Mouse (Mus musculus) forebrain, embryonic 14.5 days (tissue): ENCODE measurements around the gene Slc22a16. TPM values are rescaled to one million over a fixed set of nuclear protein-coding genes. Genes with fewer than 3 reads are reported as not detected.
A peak's percentile ranks its signal among the peaks of the same experiment; 100 is the strongest.

Source experiments
- ATAC-seq: fragments of 200-750 bp; cut with Nextera tagmentation; 2 replicates; pipeline ENCODE4 v1.8.0; 2017; ENCODE audit warnings: mild to moderate bottlenecking, moderate library complexity
- DNase-seq: peaks from one replicate; pipeline ENCODE4 v3.0.0-alpha.2; 2015; ENCODE audit warnings: low spot score
- H3K27ac ChIP-seq: fragments of 300-500 bp; sonication (generic); 2 replicates; pipeline ENCODE4 v1.5.1; 2014; ENCODE audit warnings: low read depth, mild to moderate bottlenecking, control low read depth, low read length, moderate library complexity
- H3K27me3 ChIP-seq: fragments of 300-500 bp; sonication (generic); replicated peaks from 2 replicates; pipeline ENCODE4 v1.6.1; 2014; ENCODE audit warnings: low read length, control low read depth, mixed read lengths; ENCODE audit not compliant: control insufficient read depth, insufficient read depth
- H3K36me3 ChIP-seq: fragments of 300-500 bp; sonication (generic); 2 replicates; pipeline ENCODE4 v1.6.1; 2014; ENCODE audit warnings: low read length, control low read depth; ENCODE audit not compliant: control insufficient read depth, insufficient read depth
- H3K4me1 ChIP-seq: fragments of 300-500 bp; sonication (generic); 2 replicates; pipeline ENCODE4 v1.6.1; 2014; ENCODE audit warnings: antibody characterized with exemption, low read length, control low read depth; ENCODE audit not compliant: control insufficient read depth, insufficient read depth
- H3K4me2 ChIP-seq: fragments of 300-500 bp; sonication (generic); 2 replicates; pipeline ENCODE4 v1.6.1; 2014; ENCODE audit warnings: mild to moderate bottlenecking, control low read depth, low read length
- H3K4me3 ChIP-seq: fragments of 300-500 bp; sonication (generic); 2 replicates; pipeline ENCODE4 v1.5.1; 2014; ENCODE audit warnings: low read depth, low read length, control low read depth
- H3K9ac ChIP-seq: fragments of 300-500 bp; sonication (generic); 2 replicates; pipeline ENCODE4 v1.6.1; 2014; ENCODE audit warnings: mild to moderate bottlenecking, low read length, control low read depth, moderate library complexity
- H3K9me3 ChIP-seq: fragments of 300-500 bp; sonication (generic); replicated peaks from 2 replicates; pipeline ENCODE4 v1.6.1; 2016; ENCODE audit warnings: low read length, control low read depth, mixed read lengths; ENCODE audit not compliant: control insufficient read depth
- WGBS: fragments of 180-500 bp; shearing (Covaris S2); extraction: QIAGEN DNeasy Blood & Tissue Kit; methylation state at CpG from one replicate; pipeline ENCODE4 v1.1.7; 2014; 5-methylcytosine and 5-hydroxymethylcytosine counted together
- polyA plus RNA-seq: library from polyadenylated mRNA; unstranded; fragments of >200 nt; fragmentation: Nextera tagmentation; extraction: Ambion mirVana; gene quantifications from 2 replicates; pipeline ENCODE4 v1.2.1, GENCODE M21; 2014

Slc22a16 gene
- polyA plus RNA-seq, 1 experiment from 2014 or later, result not detected

GRCm38 (mm10) chr10:40629656-40630311 lies 59.6 kb downstream of the Slc22a16 start, which contains the start of gene Ddo:
Gene Ddo (plus strand): TSS chr10:40630011.
- ATAC-seq (no peak), DNase-seq (no peak)
- WGBS, result 78% methylated on average over 8 of the region's 8 CpGs
- H3K4me1 ChIP-seq, result no peaks in the 10 kb centered on the region
- H3K27me3 ChIP-seq, result no peaks in the 10 kb centered on the region
- no peak within 1 kb of the TSS for H3K4me3 ChIP-seq
- no peak within 1 kb of the TSS for H3K9ac ChIP-seq
- no peaks in the 10 kb centered on the region for H3K9me3 ChIP-seq
- H3K4me2 ChIP-seq, result no peak within 1 kb of the TSS
- no peak within 1 kb of the TSS for H3K27ac ChIP-seq
- H3K36me3 ChIP-seq, result no peaks in the 10 kb centered on the region

DNA sequence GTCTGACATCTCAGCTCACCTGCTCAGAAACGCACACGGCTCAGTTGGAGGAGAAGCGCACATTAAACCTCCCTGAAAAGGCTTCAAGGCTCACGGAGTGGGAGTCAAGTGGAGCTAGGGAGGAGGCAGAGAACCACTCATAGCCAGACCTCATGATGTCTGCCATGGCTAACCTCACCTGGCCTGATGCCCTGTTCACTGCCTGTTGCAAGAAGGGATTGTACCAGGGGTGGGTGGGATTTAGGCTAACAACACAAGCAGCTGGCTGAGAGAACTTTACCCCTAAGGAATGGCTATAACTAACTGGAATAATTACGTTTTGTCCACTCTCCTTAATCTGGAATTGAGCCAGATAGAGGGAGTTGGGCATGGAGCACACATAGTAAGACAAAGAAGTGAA lies 60.3 kb downstream of the Slc22a16 start:
- Histone ChIP-seq H3K27me3 (no peaks in the 10 kb centered on the region), H3K9me3 (no peaks in the 10 kb centered on the region), H3K27ac (no peak overlapping the region), H3K9ac (no peak overlapping the region), H3K4me3 (no peak overlapping the region), H3K36me3 (no peaks in the 10 kb centered on the region), H3K4me2 (no peak overlapping the region), H3K4me1 (no peaks in the 10 kb centered on the region)
- DNase-seq (no peak), ATAC-seq (no peak)
- WGBS, result 75% methylated on average over 5 of the region's 5 CpGs

GRCm38 (mm10) chr10:40630961-40631360 lies 60.8 kb downstream of the Slc22a16 start:
- Histone ChIP-seq H3K9me3 (no peaks in the 10 kb centered on the region), H3K4me1 (no peaks in the 10 kb centered on the region), H3K9ac (no peak overlapping the region), H3K27me3 (no peaks in the 10 kb centered on the region), H3K27ac (no peak overlapping the region), H3K36me3 (no peaks in the 10 kb centered on the region), H3K4me2 (no peak overlapping the region), H3K4me3 (no peak overlapping the region)
- ATAC-seq (no peak), DNase-seq (no peak)
- 90% methylated on average over 9 of the region's 9 CpGs for WGBS

DNA sequence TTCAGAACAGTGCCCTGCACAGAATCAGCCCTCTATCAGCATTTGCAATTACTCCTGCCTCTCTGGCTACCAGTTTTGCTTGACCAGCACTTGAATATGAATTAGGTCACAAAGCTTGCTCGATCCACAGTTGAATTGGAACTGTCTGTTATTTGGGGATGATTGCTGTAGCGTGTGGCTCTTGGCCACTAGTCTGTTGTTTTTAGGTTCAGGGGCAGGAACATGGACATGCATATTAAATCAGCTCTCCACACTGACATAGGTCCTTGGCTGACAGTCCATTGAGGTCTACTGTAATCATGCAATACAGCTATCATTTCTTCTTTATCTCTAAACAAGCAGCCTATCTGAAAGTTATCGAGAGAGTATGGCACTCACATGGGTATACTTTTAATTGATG lies 62.0 kb downstream of the Slc22a16 start:
- ATAC-seq (peak; percentile 57; the same call in 1 of the 2 replicates), DNase-seq (no peak)
- WGBS, result 53% methylated on average over 3 of the region's 3 CpGs
- Histone ChIP-seq H3K27ac (no peak overlapping the region), H3K4me1 (no peaks in the 10 kb centered on the region), H3K9ac (no peak overlapping the region), H3K4me3 (no peak overlapping the region), H3K4me2 (no peak overlapping the region), H3K36me3 (no peaks in the 10 kb centered on the region), H3K9me3 (no peaks in the 10 kb centered on the region), H3K27me3 (no peaks in the 10 kb centered on the region)

DNA sequence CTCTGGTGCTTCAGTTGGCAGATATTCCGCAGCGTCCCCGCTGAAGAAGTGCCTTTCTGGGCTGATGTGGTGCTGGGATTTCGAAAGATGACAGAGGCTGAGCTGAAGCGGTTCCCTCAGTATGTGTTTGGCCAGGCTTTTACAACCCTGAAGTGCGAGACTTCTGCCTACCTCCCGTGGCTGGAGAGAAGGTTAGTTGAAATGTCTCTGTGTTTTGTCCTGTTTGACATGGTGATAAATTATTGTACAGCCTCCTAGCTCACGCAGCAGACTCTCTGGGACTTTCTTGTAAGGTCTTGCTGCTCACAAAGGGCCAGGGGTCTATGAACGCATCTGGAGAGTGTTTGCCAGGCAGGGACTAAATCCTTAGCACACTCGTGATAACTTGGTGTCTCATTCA lies 67.2 kb downstream of the Slc22a16 start:
- no peak for DNase-seq
- Histone ChIP-seq H3K4me3 (no peak overlapping the region), H3K27me3 (no peaks in the 10 kb centered on the region), H3K9me3 (no peaks in the 10 kb centered on the region), H3K4me1 (peaks cover 7% of the 10 kb centered on the region), H3K4me2 (no peak overlapping the region), H3K9ac (no peak overlapping the region), H3K27ac (no peak overlapping the region), H3K36me3 (no peaks in the 10 kb centered on the region)
- no peak for ATAC-seq
- 68% methylated on average over 10 of the region's 10 CpGs for WGBS

DNA sequence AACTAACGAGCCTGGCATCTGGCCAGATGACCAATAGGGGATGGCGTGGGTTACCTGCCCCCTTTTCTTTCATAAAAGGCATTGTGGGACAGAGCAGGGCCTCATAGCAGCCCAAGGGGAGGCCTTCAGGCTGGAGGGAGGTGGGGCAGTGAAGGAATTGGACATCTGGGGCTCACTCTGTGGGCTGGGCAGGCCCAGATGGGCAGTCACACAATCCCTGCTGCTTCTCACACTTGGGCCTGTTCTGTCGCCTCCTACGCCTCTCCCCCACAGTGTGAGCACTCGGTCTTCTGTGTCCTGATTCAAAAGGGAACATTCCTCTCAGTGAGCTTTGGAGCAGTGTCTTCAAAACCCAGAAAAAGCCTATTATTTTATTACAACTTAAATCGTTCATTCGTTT lies 68.1 kb downstream of the Slc22a16 start:
- Histone ChIP-seq H3K27ac (no peak overlapping the region; the same call in 1 of the 2 replicates), H3K9me3 (no peaks in the 10 kb centered on the region), H3K4me2 (no peak overlapping the region), H3K4me3 (no peak overlapping the region), H3K27me3 (no peaks in the 10 kb centered on the region), H3K4me1 (peaks cover 7% of the 10 kb centered on the region), H3K9ac (0 out of 2 replicates have a peak overlapping the region, but pooled peaks have one; percentile 3), H3K36me3 (no peaks in the 10 kb centered on the region)
- DNase-seq (no peak), ATAC-seq (peak; percentile 54; the same call in 1 of the 2 replicates)
- 36% methylated on average over 7 of the region's 7 CpGs for WGBS

DNA sequence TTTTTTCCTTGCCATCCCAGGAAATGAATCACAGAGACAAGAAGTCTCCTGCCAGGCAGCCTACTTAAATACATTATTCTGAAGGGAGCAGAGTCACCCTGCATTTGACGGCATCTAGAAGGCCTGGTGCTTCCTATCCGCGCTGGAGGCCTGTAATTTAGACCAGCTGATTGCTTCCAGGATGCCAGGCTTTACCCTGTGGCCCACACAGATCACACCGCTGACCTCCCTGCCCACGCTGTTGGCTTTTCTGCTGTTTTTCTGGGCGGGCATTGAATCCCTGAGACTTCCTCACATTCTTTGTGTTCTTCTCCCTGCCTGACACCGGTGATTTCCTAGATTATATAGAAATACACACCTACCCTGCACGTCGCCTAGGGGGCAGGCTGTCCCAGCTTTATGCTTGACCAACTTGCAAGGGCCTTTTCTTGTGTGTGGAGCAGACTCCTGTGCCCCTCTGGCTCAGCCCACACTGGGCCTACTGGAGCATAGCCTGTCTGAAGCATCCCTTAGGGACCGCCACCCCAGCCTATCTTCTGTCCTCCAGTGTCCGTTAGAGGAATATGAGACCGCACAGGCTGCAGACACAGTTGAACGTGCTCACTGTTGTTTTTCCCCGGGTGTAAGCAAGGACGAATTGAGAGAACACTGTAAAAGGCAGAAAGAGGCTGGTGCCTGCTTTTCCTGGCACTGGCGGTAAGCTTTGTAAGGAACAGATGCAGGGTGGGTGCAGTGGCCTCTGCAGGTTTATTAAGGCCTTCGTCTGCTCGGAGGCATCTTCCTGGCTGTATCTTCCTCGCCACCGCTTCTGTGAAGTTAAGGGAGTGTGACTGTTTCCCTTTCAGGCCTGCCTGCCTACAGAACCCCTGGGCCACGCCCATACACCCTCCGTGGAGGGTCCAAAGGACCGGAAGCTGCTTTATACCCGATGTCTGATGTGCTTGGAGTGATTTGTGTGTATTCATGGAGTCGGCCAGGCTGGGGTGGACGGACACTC lies 69.0 kb downstream of the Slc22a16 start:
- H3K4me2 ChIP-seq, result no peak overlapping the region
- no peak overlapping the region for H3K9ac ChIP-seq
- no peak overlapping the region for H3K4me3 ChIP-seq
- H3K27ac ChIP-seq, result no peak overlapping the region
- DNase-seq (no peak), ATAC-seq (no peak)
- no peaks in the 10 kb centered on the region for H3K9me3 ChIP-seq
- no peaks in the 10 kb centered on the region for H3K36me3 ChIP-seq
- peaks cover 7% of the 10 kb centered on the region for H3K4me1 ChIP-seq
- no peaks in the 10 kb centered on the region for H3K27me3 ChIP-seq
- WGBS, result 60% methylated on average over 26 of the region's 26 CpGs

GRCm38 (mm10) chr10:40640406-40640805 lies 70.3 kb downstream of the Slc22a16 start:
- H3K27ac ChIP-seq, result no peak overlapping the region
- no peak for DNase-seq
- no peak for ATAC-seq
- no peaks in the 10 kb centered on the region for H3K36me3 ChIP-seq
- no peak overlapping the region for H3K4me2 ChIP-seq
- no peak overlapping the region for H3K4me3 ChIP-seq
- H3K27me3 ChIP-seq, result no peaks in the 10 kb centered on the region
- WGBS, result 81% methylated on average over 4 of the region's 4 CpGs
- H3K9ac ChIP-seq, result no peak overlapping the region
- H3K4me1 ChIP-seq, result peaks cover 7% of the 10 kb centered on the region
- no peaks in the 10 kb centered on the region for H3K9me3 ChIP-seq

- ATAC-seq, result no peak
- H3K27me3 ChIP-seq, result no peaks in the 10 kb centered on the region
- 94% methylated on average over 7 of the region's 7 CpGs for WGBS
- no peaks in the 10 kb centered on the region for H3K36me3 ChIP-seq
- H3K27ac ChIP-seq, result no peak overlapping the region
- H3K9me3 ChIP-seq, result no peaks in the 10 kb centered on the region
- H3K4me3 ChIP-seq, result no peak overlapping the region
- H3K4me2 ChIP-seq, result no peak overlapping the region
- peaks cover 7% of the 10 kb centered on the region for H3K4me1 ChIP-seq
- no peak overlapping the region for H3K9ac ChIP-seq
- DNase-seq, result no peak
Observed at GRCm38 (mm10) chr10:40641901-40642300, 71.8 kb downstream of the Slc22a16 start.
